Mouse (Mus musculus): ENCODE results near the gene Xrcc6. TPM values are rescaled to one million over a fixed set of nuclear protein-coding genes. Genes with fewer than 3 reads are reported as not detected.

Xrcc6 gene
- total and polyA plus RNA-seq, 3 experiments: 12.4 to 154 (median 50.1) TPM

GRCm38 (mm10) chr15:82022535-82023088 lies 35.0 kb downstream of the Xrcc6 start:
- TF ChIP-seq GATA2 (IDR thresholded peaks at IDR 0.05; ENCODE audit: borderline replicate concordance, low read depth, low read length): no peak
- TF ChIP-seq GATA1 (IDR thresholded peaks at IDR 0.05; ENCODE audit: borderline replicate concordance, low read length): no peak
- no peak for TF ChIP-seq POLR2AphosphoS5 (IDR thresholded peaks at IDR 0.05; ENCODE audit: insufficient replicate concordance, low read depth, low read length)
- no peak for TF ChIP-seq TAL1 (conservative IDR thresholded peaks at IDR 0.05; ENCODE audit: low read depth, low read length)
- no peak for TF ChIP-seq CTCF (IDR thresholded peaks at IDR 0.05; ENCODE audit: low read depth, low read length)
- H3K4me3 ChIP-seq (ENCODE audit: low read depth, low read length): no peak overlapping the region
- no peaks in the 10 kb centered on the region for H3K27me3 ChIP-seq (ENCODE audit: insufficient read depth, low read length)
- no peaks in the 10 kb centered on the region for H3K9me3 ChIP-seq (replicated peaks)
- H3K36me3 ChIP-seq (replicated peaks): peaks cover 87% of the 10 kb centered on the region
- no peak for DNase-seq (ENCODE audit: low spot score)
- ATAC-seq (ENCODE audit: extremely low read depth, insufficient number of reproducible peaks, low FRiP score, poor library complexity, severe bottlenecking): no peak
- peaks cover 19% of the 10 kb centered on the region for H3K4me1 ChIP-seq (ENCODE audit: insufficient read depth, low read depth, low read length)

GRCm38 (mm10) chr15:82023965-82024635 lies 36.5 kb downstream of the Xrcc6 start:
- Histone ChIP-seq H3K36me3 (replicated peaks) (peaks cover 94% of the 10 kb centered on the region), H3K9me3 (replicated peaks) (no peaks in the 10 kb centered on the region), H3K4me3 (ENCODE audit: low read depth, low read length) (no peak overlapping the region), H3K27me3 (ENCODE audit: insufficient read depth, low read length) (no peaks in the 10 kb centered on the region), H3K4me1 (ENCODE audit: insufficient read depth, low read depth, low read length) (peaks cover 13% of the 10 kb centered on the region)
- ATAC-seq (ENCODE audit: extremely low read depth, insufficient number of reproducible peaks, low FRiP score, poor library complexity, severe bottlenecking) (no peak), DNase-seq (ENCODE audit: low spot score) (no peak)
- no peak for TF ChIP-seq GATA2 (IDR thresholded peaks at IDR 0.05; ENCODE audit: borderline replicate concordance, low read depth, low read length)
- TF ChIP-seq TAL1 (conservative IDR thresholded peaks at IDR 0.05; ENCODE audit: low read depth, low read length): no peak

DNA sequence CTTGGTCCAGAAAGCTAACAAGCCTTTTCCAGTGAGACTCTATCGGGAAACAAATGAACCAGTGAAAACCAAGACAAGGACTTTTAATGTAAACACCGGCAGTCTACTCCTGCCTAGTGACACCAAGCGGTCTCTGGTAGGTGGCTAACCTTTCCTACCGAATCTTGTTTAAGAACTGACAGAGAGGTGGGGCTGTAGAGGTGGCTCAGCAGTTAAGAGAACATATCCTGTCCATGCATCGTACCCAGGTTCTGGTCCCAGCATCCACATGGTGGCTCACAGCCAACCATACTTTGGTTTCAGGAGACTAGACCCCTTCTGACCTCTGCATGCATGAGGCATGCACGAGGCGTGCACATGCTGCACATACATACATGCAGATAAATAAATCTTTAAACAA lies 39.6 kb downstream of the Xrcc6 start:
- peaks cover 14% of the 10 kb centered on the region for H3K4me1 ChIP-seq (ENCODE audit: insufficient read depth, low read depth, low read length)
- H3K36me3 ChIP-seq (replicated peaks): peaks cover 97% of the 10 kb centered on the region
- no peak overlapping the region for H3K4me3 ChIP-seq (ENCODE audit: low read depth, low read length)
- no peaks in the 10 kb centered on the region for H3K27me3 ChIP-seq (ENCODE audit: insufficient read depth, low read length)
- DNase-seq (ENCODE audit: low spot score) (no peak), ATAC-seq (ENCODE audit: extremely low read depth, insufficient number of reproducible peaks, low FRiP score, poor library complexity, severe bottlenecking) (no peak)
- no peaks in the 10 kb centered on the region for H3K9me3 ChIP-seq (replicated peaks)
- TF ChIP-seq GATA2 (IDR thresholded peaks at IDR 0.05; ENCODE audit: borderline replicate concordance, low read depth, low read length) (no peak), TAL1 (conservative IDR thresholded peaks at IDR 0.05; ENCODE audit: low read depth, low read length) (no peak), CTCF (IDR thresholded peaks at IDR 0.05; ENCODE audit: low read depth, low read length) (no peak), POLR2AphosphoS5 (IDR thresholded peaks at IDR 0.05; ENCODE audit: insufficient replicate concordance, low read depth, low read length) (no peak), GATA1 (IDR thresholded peaks at IDR 0.05; ENCODE audit: borderline replicate concordance, low read length) (no peak)

DNA sequence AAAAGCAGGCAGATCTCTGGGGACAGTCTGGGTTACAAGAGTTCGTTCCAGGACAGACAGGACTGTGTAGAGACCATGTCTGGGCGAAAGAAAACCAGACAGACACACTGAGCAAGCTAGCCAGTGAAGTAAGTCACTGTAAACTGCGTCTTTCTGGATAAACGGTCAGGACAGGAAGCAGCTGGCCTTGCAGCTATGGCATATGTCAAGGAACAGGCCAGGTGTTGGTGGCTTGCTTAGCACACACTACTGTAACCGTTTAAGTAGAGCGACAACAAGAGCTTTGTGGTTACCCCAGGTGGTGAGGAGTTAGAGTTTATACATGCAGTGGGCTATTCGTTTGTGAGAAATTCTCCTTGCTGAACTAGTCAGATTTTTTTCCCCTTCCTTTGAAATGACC lies 40.1 kb downstream of the Xrcc6 start:
- Histone ChIP-seq H3K27me3 (ENCODE audit: insufficient read depth, low read length) (no peaks in the 10 kb centered on the region), H3K4me1 (ENCODE audit: insufficient read depth, low read depth, low read length) (peaks cover 11% of the 10 kb centered on the region), H3K4me3 (ENCODE audit: low read depth, low read length) (no peak overlapping the region), H3K9me3 (replicated peaks) (no peaks in the 10 kb centered on the region), H3K36me3 (replicated peaks) (peaks cover 97% of the 10 kb centered on the region)
- no peak for TF ChIP-seq CTCF (IDR thresholded peaks at IDR 0.05; ENCODE audit: low read depth, low read length)
- no peak for TF ChIP-seq POLR2AphosphoS5 (IDR thresholded peaks at IDR 0.05; ENCODE audit: insufficient replicate concordance, low read depth, low read length)
- TF ChIP-seq TAL1 (conservative IDR thresholded peaks at IDR 0.05; ENCODE audit: low read depth, low read length): no peak
- TF ChIP-seq GATA2 (IDR thresholded peaks at IDR 0.05; ENCODE audit: borderline replicate concordance, low read depth, low read length): no peak
- TF ChIP-seq GATA1 (IDR thresholded peaks at IDR 0.05; ENCODE audit: borderline replicate concordance, low read length): no peak
- ATAC-seq (ENCODE audit: extremely low read depth, insufficient number of reproducible peaks, low FRiP score, poor library complexity, severe bottlenecking): no peak
- DNase-seq (ENCODE audit: low spot score): no peak

DNA sequence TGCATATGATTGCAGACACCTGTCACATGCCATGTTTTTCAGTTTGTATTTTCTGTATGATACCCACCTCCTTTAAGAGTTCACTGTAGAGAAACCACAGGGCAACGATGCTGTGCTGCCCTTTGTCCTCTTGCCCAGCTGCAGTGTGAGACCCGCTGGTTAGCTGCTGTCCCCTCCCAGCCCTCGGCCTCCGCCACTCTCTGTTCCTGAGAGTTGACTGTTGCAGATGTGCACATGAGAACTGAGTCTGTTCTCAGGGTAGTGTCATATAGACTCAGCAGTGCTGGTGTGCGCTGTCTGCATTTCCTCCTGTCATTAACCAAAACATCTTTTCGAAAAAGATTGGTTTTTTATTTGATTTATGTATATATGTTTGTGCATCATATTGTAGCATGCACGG lies 44.8 kb downstream of the Xrcc6 start:
- no peak for TF ChIP-seq GATA2 (IDR thresholded peaks at IDR 0.05; ENCODE audit: borderline replicate concordance, low read depth, low read length)
- no peak for TF ChIP-seq CTCF (IDR thresholded peaks at IDR 0.05; ENCODE audit: low read depth, low read length)
- TF ChIP-seq POLR2AphosphoS5 (IDR thresholded peaks at IDR 0.05; ENCODE audit: insufficient replicate concordance, low read depth, low read length): no peak
- no peak for TF ChIP-seq GATA1 (IDR thresholded peaks at IDR 0.05; ENCODE audit: borderline replicate concordance, low read length)
- DNase-seq (ENCODE audit: low spot score): no peak
- H3K4me3 ChIP-seq (ENCODE audit: low read depth, low read length): no peak overlapping the region
- H3K9me3 ChIP-seq (replicated peaks): no peaks in the 10 kb centered on the region
- ATAC-seq (ENCODE audit: extremely low read depth, insufficient number of reproducible peaks, low FRiP score, poor library complexity, severe bottlenecking): no peak
- peaks cover 92% of the 10 kb centered on the region for H3K36me3 ChIP-seq (replicated peaks)
- peaks cover 20% of the 10 kb centered on the region; the same call in 1 of the 2 replicates for H3K4me1 ChIP-seq (ENCODE audit: insufficient read depth, low read depth, low read length)
- no peaks in the 10 kb centered on the region for H3K27me3 ChIP-seq (ENCODE audit: insufficient read depth, low read length)

DNA sequence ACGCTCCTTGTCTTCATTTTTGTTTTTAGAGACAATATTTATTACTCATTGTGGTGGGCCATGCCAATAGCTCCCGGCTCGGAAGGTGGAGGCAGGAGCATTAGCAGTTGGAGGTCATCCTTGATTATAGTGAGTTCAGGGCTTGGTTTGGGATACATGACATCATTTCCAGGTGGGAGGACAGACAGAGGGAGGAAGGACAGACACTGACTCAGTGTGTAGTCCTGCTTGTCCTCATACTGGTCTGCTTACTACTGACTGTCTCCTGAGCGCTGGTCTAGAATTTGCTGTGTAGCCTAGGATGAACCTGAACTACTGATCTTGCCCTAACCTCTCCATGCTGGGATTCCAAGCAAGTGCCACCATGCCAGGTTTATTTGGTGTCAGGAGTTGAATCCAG lies 46.1 kb downstream of the Xrcc6 start, which contains the start of gene Desi1:
TSS of gene Desi1 (minus strand) at position 101 of the 400 bp plus-strand sequence.
- H3K27me3 ChIP-seq (ENCODE audit: insufficient read depth, low read length): no peaks in the 10 kb centered on the region
- DNase-seq (ENCODE audit: low spot score) (no peak), ATAC-seq (ENCODE audit: extremely low read depth, insufficient number of reproducible peaks, low FRiP score, poor library complexity, severe bottlenecking) (no peak)
- H3K9me3 ChIP-seq (replicated peaks): no peaks in the 10 kb centered on the region
- no peak within 1 kb of the TSS for H3K4me3 ChIP-seq (ENCODE audit: low read depth, low read length)
- H3K36me3 ChIP-seq (replicated peaks): peaks cover 93% of the 10 kb centered on the region
- no peak for TF ChIP-seq POLR2AphosphoS5 (IDR thresholded peaks at IDR 0.05; ENCODE audit: insufficient replicate concordance, low read depth, low read length)
- TF ChIP-seq GATA2 (IDR thresholded peaks at IDR 0.05; ENCODE audit: borderline replicate concordance, low read depth, low read length): no peak
- H3K4me1 ChIP-seq (ENCODE audit: insufficient read depth, low read depth, low read length): peaks cover 24% of the 10 kb centered on the region; the same call in 1 of the 2 replicates
